Mouse (Mus musculus): ENCODE measurements around the gene Tnfrsf18.
A peak's percentile ranks its signal among the peaks of the same experiment; 100 is the strongest.

DNA sequence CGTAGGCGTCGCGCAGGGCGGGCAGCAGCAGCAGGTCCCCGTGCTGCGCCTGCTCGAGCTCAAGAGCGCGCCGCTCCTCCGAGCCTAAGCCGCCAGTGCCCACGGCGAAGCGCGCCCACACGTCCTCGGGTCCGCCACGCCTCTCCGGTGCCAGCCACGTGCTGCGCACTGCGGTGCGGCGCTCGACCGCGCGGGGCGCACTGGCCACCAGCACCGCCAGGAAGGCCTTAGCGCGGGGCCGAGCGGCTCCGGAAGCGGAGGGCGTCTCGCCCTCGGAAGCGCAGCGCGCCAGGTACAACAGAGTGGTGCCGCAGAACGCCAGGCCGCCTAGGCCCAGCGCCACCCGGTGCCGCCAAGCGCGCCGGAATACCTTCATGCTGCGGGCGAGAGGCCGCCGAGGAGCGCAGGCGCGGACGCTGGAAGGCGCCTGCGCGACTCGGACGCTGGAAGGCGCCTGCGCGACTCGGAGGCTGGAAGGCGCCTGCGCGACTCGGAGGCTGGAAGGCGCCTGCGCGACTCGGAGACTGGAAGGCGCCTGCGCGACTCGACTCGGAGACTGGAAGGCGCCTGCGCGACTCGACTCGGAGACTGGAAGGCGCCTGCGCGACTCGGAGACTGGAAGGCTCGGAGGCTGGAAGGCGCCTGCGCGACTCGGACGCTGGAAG is 33.6 kb upstream of the Tnfrsf18 start, which contains the start of the genes B3galt6 and Sdf4:
- TF ChIP-seq HCFC1 (IDR thresholded peaks at IDR 0.05; ENCODE audit: borderline replicate concordance, insufficient read depth, low read length), result peak; percentile 50; the same call in 1 of the 2 replicates
- no peak for TF ChIP-seq ZC3H11A (IDR thresholded peaks at IDR 0.05; ENCODE audit: borderline replicate concordance, low read depth, low read length)
